Mouse (Mus musculus) forebrain, embryonic 16.5 days (tissue): ENCODE data around the gene Ppp1r12a. TPM values are rescaled to one million over a fixed set of nuclear protein-coding genes. Genes with fewer than 3 reads are reported as not detected.

ENCODE experiments used
- ATAC-seq: fragments of 200-750 bp; cut with Nextera tagmentation; 2 replicates; pipeline ENCODE4 v1.8.0; 2017; ENCODE audit warnings: mild to moderate bottlenecking, moderate library complexity
- H3K27ac ChIP-seq: fragments of 300-500 bp; sonication (generic); 2 replicates; pipeline ENCODE4 v1.5.1; 2014; ENCODE audit warnings: low read length, control low read depth
- H3K27me3 ChIP-seq: fragments of 300-500 bp; sonication (generic); replicated peaks from 2 replicates; pipeline ENCODE4 v1.6.1; 2014; ENCODE audit warnings: low read length; ENCODE audit not compliant: control insufficient read depth, insufficient read depth
- H3K36me3 ChIP-seq: fragments of 300-500 bp; sonication (generic); 2 replicates; pipeline ENCODE4 v1.6.1; 2014; ENCODE audit not compliant: control insufficient read depth, insufficient read depth
- H3K4me1 ChIP-seq: fragments of 300-500 bp; sonication (generic); replicated peaks from 2 replicates; pipeline ENCODE4 v1.6.1; 2014; ENCODE audit warnings: low read length; ENCODE audit not compliant: control insufficient read depth, insufficient read depth
- H3K4me2 ChIP-seq: fragments of 300-500 bp; sonication (generic); 2 replicates; pipeline ENCODE4 v1.6.1; 2014; ENCODE audit warnings: mild to moderate bottlenecking, low read length, control low read depth
- H3K4me3 ChIP-seq: fragments of 300-500 bp; sonication (generic); replicated peaks from 2 replicates; pipeline ENCODE4 v1.5.1; 2014; ENCODE audit warnings: mild to moderate bottlenecking, low read length, control low read depth
- H3K9ac ChIP-seq: fragments of 300-500 bp; sonication (generic); replicated peaks from 2 replicates; pipeline ENCODE4 v1.6.1; 2014; ENCODE audit warnings: low read depth, low read length, control low read depth
- H3K9me3 ChIP-seq: fragments of 300-500 bp; sonication (generic); 2 replicates; pipeline ENCODE4 v1.6.1; 2016; ENCODE audit warnings: low read length; ENCODE audit not compliant: control insufficient read depth
- WGBS: fragments of 180-500 bp; shearing (Covaris S2); extraction: QIAGEN DNeasy Blood & Tissue Kit; methylation state at CpG from one replicate; pipeline ENCODE4 v1.1.7; 2014; 5-methylcytosine and 5-hydroxymethylcytosine counted together
- polyA plus RNA-seq: library from polyadenylated mRNA; unstranded; fragments of >200 nt; fragmentation: Nextera tagmentation; extraction: Ambion mirVana; gene quantifications from 2 replicates; pipeline ENCODE4 v1.2.1, GENCODE M21; 2015

Ppp1r12a gene
- polyA plus RNA-seq, 1 experiment from 2014 or later, result 81.7 TPM

- no peak for ATAC-seq
- Histone ChIP-seq H3K9me3 (no peaks in the 10 kb centered on the region), H3K9ac (no peak overlapping the region), H3K36me3 (no peaks in the 10 kb centered on the region), H3K27ac (no peak overlapping the region), H3K4me3 (no peak overlapping the region), H3K27me3 (no peaks in the 10 kb centered on the region), H3K4me2 (no peak overlapping the region), H3K4me1 (no peaks in the 10 kb centered on the region)
- 86% methylated on average over 16 of the region's 17 CpGs for WGBS
Measured at GRCm38 (mm10) chr10:108298841-108299545, 137.0 kb downstream of the Ppp1r12a start.

- 84% methylated on average over 11 of the region's 11 CpGs for WGBS
- ATAC-seq, result no peak
- Histone ChIP-seq H3K9ac (no peak overlapping the region), H3K27ac (no peak overlapping the region), H3K27me3 (no peaks in the 10 kb centered on the region), H3K4me3 (no peak overlapping the region), H3K36me3 (no peaks in the 10 kb centered on the region), H3K9me3 (no peaks in the 10 kb centered on the region), H3K4me1 (no peaks in the 10 kb centered on the region), H3K4me2 (no peak overlapping the region)
Measured at GRCm38 (mm10) chr10:108299828-108300227, 137.8 kb downstream of the Ppp1r12a start.

- Histone ChIP-seq H3K9me3 (no peaks in the 10 kb centered on the region), H3K27me3 (no peaks in the 10 kb centered on the region), H3K4me2 (peak overlapping the region; percentile 41), H3K9ac (no peak overlapping the region), H3K4me1 (no peaks in the 10 kb centered on the region), H3K36me3 (no peaks in the 10 kb centered on the region), H3K4me3 (no peak overlapping the region), H3K27ac (no peak overlapping the region)
- ATAC-seq, result peak; percentile 79
- WGBS, result 10% methylated on average over 19 of the region's 19 CpGs
Measured at GRCm38 (mm10) chr10:108300843-108301242, 138.8 kb downstream of the Ppp1r12a start.

- 60% methylated on average over 11 of the region's 11 CpGs for WGBS
- H3K9ac ChIP-seq, result no peak overlapping the region
- no peak overlapping the region for H3K27ac ChIP-seq
- no peak overlapping the region for H3K4me3 ChIP-seq
- no peak overlapping the region for H3K4me2 ChIP-seq
- H3K36me3 ChIP-seq, result no peaks in the 10 kb centered on the region
- no peaks in the 10 kb centered on the region for H3K4me1 ChIP-seq
- no peak for ATAC-seq
- no peaks in the 10 kb centered on the region for H3K27me3 ChIP-seq
- H3K9me3 ChIP-seq, result no peaks in the 10 kb centered on the region
Measured at GRCm38 (mm10) chr10:108307772-108308171, 145.8 kb downstream of the Ppp1r12a start.

- Histone ChIP-seq H3K9ac (no peak overlapping the region), H3K27ac (no peak overlapping the region), H3K27me3 (no peaks in the 10 kb centered on the region), H3K36me3 (no peaks in the 10 kb centered on the region), H3K4me2 (no peak overlapping the region), H3K9me3 (no peaks in the 10 kb centered on the region), H3K4me3 (no peak overlapping the region), H3K4me1 (no peaks in the 10 kb centered on the region)
- 92% methylated on average over 5 of the region's 5 CpGs for WGBS
- ATAC-seq, result no peak
Measured at GRCm38 (mm10) chr10:108310195-108310594, 148.2 kb downstream of the Ppp1r12a start.

- 95% methylated on average over 3 of the region's 3 CpGs for WGBS
- Histone ChIP-seq H3K27me3 (no peaks in the 10 kb centered on the region), H3K27ac (no peak overlapping the region), H3K4me3 (no peak overlapping the region), H3K4me2 (no peak overlapping the region), H3K9me3 (no peaks in the 10 kb centered on the region), H3K9ac (no peak overlapping the region), H3K36me3 (no peaks in the 10 kb centered on the region), H3K4me1 (no peaks in the 10 kb centered on the region)
- ATAC-seq, result no peak
Measured at GRCm38 (mm10) chr10:108311396-108311795, 149.4 kb downstream of the Ppp1r12a start.

GRCm38 (mm10) chr10:108313845-108314244 lies 151.9 kb downstream of the Ppp1r12a start:
- no peaks in the 10 kb centered on the region for H3K4me1 ChIP-seq
- H3K36me3 ChIP-seq, result no peaks in the 10 kb centered on the region
- H3K4me3 ChIP-seq, result no peak overlapping the region
- 64% methylated on average over 6 of the region's 6 CpGs for WGBS
- H3K27me3 ChIP-seq, result no peaks in the 10 kb centered on the region
- no peak overlapping the region for H3K9ac ChIP-seq
- ATAC-seq, result no peak
- H3K9me3 ChIP-seq, result no peaks in the 10 kb centered on the region
- H3K4me2 ChIP-seq, result no peak overlapping the region
- no peak overlapping the region for H3K27ac ChIP-seq

GRCm38 (mm10) chr10:108314396-108314795 lies 152.4 kb downstream of the Ppp1r12a start:
- no peaks in the 10 kb centered on the region for H3K27me3 ChIP-seq
- WGBS, result 88% methylated on average over 8 of the region's 8 CpGs
- no peak overlapping the region for H3K4me2 ChIP-seq
- H3K9me3 ChIP-seq, result no peaks in the 10 kb centered on the region
- no peak overlapping the region for H3K4me3 ChIP-seq
- no peaks in the 10 kb centered on the region for H3K36me3 ChIP-seq
- no peak for ATAC-seq
- no peak overlapping the region for H3K9ac ChIP-seq
- H3K27ac ChIP-seq, result no peak overlapping the region
- no peaks in the 10 kb centered on the region for H3K4me1 ChIP-seq

- 96% methylated on average over 7 of the region's 7 CpGs for WGBS
- H3K4me2 ChIP-seq, result no peak overlapping the region
- H3K4me1 ChIP-seq, result no peaks in the 10 kb centered on the region
- no peak overlapping the region for H3K27ac ChIP-seq
- no peak overlapping the region for H3K4me3 ChIP-seq
- H3K27me3 ChIP-seq, result no peaks in the 10 kb centered on the region
- no peaks in the 10 kb centered on the region for H3K9me3 ChIP-seq
- no peak overlapping the region for H3K9ac ChIP-seq
- H3K36me3 ChIP-seq, result no peaks in the 10 kb centered on the region
- no peak for ATAC-seq
Measured at GRCm38 (mm10) chr10:108315236-108315635, 153.2 kb downstream of the Ppp1r12a start.

- no peak for ATAC-seq
- 95% methylated on average over 7 of the region's 7 CpGs for WGBS
- H3K4me3 ChIP-seq, result no peak overlapping the region
Measured at GRCm38 (mm10) chr10:108328356-108328755, 166.4 kb downstream of the Ppp1r12a start.

More at GRCm38 (mm10) chr10:108328356-108328755, 166.4 kb downstream of the Ppp1r12a start:
- H3K27ac ChIP-seq, result no peak overlapping the region
- H3K9ac ChIP-seq, result no peak overlapping the region
- peaks cover 15% of the 10 kb centered on the region for H3K4me1 ChIP-seq
- H3K4me2 ChIP-seq, result no peak overlapping the region
- no peaks in the 10 kb centered on the region for H3K9me3 ChIP-seq
- H3K27me3 ChIP-seq, result peaks cover 15% of the 10 kb centered on the region
- no peaks in the 10 kb centered on the region for H3K36me3 ChIP-seq
